Mouse (Mus musculus): Measurements from ENCODE around the gene Met.

Met gene

GRCm38 (mm10) chr6:17620823-17621222 lies 157.2 kb downstream of the Met start:
- no peak for DNase-seq

DNA sequence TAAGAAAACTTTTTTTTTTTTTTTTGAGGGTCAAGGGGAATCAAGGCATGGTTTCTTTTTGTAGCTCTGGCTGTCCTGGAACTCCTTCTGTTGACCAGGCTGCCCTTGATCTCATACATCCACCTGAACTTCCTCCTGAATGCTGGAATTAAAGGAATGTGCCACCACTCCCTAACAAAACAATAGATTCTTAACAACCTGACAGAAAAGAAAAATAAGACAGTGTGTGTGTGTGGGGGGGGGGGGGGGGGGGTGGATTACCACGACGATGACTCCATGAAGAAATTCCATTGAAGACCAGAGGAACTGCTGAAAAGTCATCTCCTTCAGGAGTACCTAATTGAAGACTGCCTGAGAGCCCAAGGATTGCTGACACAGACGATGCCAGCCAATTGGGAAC lies 157.8 kb downstream of the Met start:
- DNase-seq = no peak
